Mouse (Mus musculus): ENCODE measurements around the gene Fam129a.

Fam129a gene

GRCm38 (mm10) chr1:151696751-151697150, 125.8 kb downstream of the Fam129a start:
- in situ Hi-C loops (cut with MboI, MseI), result no loop called here

DNA sequence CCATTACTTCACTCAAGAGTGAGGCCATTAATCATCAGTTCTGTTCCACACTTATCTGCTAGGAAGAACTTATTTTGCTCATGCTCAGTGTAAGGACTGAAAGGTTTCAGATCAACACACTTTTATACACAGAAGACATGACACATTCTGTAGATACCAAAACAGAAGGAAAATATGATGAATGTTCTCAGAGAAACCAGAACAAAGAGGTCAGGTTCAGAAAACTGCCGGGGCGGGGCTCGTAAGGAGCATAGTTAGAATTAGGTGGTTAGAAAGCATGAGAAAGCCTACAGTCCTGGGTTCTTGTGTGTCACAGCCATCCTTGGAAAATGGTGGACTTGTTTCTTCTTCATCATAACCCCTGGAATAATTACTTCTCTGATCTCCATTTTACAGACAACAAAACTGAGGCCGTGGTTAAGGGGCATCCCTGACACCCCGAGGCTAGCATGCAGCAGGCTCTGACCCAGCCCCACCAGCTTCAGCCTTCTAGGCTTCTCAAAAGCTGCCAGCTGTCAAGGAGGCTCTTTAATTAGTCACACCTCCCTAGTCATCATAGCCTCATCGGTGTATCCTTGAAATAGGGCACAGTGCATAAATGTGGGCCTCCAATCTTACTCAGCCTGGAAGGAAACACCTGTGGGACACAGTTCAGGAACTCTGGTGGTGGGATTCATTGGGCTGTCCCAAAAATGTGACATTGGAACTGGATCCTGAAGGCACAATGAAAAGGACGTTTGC, 127.1 kb downstream of the Fam129a start:
- in situ Hi-C loops (cut with MboI, MseI), result no loop called here

DNA sequence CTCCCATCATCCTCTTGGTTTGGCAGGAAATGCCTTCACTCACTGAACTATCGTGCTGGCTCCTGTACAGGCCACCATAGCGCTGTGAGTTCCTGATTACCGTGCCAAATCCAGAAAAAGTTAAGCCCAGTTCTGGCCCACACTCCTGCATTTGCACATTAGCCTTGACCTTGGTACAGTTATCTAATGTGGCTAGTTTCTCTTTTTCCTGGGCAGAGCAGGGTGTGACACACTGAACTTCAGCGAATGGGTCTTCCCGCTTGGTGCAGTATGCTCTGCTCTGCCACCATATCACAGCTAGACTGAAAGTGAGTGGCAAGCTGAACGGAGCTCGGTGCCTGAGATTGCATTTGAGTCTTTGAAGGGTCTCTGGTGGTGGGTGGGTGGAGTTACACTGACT, 128.4 kb downstream of the Fam129a start:
- in situ Hi-C loops (cut with MboI, MseI), result no loop called here

DNA sequence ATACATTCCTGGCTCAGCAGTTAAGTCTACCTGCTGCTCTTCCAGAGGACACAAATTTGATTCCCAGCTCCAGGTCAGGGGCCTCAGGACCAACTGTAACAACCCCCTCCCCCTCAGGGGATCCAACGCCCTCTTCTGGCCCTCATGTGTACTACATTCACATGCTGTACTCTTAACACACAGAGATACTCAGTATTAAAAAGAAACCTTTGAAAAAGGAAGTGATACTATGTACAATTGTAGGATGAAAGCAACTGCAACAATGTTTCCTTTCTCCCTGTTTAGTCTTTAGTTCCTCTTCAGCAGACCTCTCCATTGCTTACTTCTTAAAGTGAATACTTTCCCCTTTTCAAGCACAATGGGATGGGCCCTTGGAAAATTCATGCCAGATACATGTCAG, 131.8 kb downstream of the Fam129a start:
- in situ Hi-C loops (cut with MboI, MseI), result no loop called here

GRCm38 (mm10) chr1:151705723-151706396, 134.9 kb downstream of the Fam129a start:
- in situ Hi-C loops (cut with MboI, MseI), result loop anchor here (5.0 kb wide), 1 partner anchor 214 kb away; no protein-coding TSS in a partner anchor

GRCm38 (mm10) chr1:151706397-151706752, 135.4 kb downstream of the Fam129a start:
- in situ Hi-C loops (cut with MboI, MseI), result loop anchor here (5.0 kb wide), 1 partner anchor 214 kb away; no protein-coding TSS in a partner anchor

- in situ Hi-C loops (cut with MboI, MseI), result loop anchor here (5.0 kb wide), 1 partner anchor 217 kb away; no protein-coding TSS in a partner anchor
Measured at GRCm38 (mm10) chr1:151708966-151709733, 138.2 kb downstream of the Fam129a start.

DNA sequence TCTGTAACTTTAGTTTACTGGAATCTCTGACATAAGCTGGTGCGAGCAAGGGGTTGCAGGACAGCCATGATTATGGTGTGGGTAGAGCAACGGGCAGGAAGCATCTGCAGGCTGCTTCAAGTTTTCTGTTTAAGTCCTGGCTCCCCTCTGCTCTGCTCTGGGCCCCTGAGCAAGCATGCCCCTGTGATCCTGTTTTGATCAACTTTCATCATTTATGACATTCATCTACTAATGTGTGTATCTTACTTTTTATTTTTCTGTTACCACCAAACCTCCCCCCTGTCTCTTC, 138.7 kb downstream of the Fam129a start:
- in situ Hi-C loops (cut with MboI, MseI), result loop anchor here (5.0 kb wide), 2 partner anchors 147 to 217 kb away; no protein-coding TSS in a partner anchor

DNA sequence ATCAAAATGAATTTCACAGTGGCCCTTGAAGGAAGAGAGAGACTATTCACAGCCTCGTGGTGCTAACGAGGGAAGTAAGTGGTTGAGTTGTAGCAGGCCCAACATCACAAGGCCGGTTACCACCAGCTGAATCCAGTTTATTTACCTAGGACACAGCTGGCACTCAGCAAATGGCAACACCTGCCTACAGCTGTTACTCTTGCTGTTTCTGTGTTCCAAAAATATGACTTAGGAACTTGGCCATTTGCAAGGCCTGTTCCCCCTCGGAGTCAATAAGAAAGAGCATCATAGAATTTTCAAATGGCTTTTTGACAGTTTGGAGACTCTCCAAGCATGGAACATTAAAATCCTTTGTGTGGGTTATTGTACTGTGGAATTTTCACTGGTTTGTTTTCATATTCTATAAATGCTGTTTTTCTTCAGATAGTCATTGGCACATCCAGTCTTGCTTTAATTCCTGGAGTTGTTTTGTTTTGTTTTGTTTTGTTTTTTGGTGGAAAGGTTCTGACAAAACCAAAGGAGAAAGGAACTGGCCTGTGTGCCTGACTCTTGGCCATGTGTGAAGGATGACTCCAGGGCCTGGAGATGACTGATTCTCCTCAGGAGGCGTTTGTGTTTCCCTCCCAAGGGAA, 139.6 kb downstream of the Fam129a start:
- in situ Hi-C loops (cut with MboI, MseI), result loop anchor here (5.0 kb wide), 1 partner anchor 148 kb away; no protein-coding TSS in a partner anchor

DNA sequence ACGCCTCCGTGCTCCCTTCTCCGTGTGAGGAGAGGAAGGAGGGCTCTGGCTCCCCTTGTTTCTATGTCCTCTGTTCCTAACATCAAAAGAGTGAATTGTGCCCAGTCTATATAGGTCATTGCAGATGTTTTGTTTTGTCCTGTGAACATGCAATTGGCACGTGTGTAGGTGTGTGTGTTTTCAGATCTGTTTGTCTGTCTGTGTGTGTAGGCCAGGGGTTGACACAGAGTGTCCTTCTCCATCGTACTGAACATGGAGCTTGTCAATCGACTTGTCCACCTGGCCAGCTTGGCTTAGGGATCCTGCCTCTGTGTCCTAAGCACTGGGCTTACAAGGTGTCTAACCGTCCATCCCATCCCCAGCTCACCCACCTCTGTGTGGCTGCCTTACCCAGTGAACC, 140.1 kb downstream of the Fam129a start:
- in situ Hi-C loops (cut with MboI, MseI), result loop anchor here (5.0 kb wide), 1 partner anchor 149 kb away; no protein-coding TSS in a partner anchor

DNA sequence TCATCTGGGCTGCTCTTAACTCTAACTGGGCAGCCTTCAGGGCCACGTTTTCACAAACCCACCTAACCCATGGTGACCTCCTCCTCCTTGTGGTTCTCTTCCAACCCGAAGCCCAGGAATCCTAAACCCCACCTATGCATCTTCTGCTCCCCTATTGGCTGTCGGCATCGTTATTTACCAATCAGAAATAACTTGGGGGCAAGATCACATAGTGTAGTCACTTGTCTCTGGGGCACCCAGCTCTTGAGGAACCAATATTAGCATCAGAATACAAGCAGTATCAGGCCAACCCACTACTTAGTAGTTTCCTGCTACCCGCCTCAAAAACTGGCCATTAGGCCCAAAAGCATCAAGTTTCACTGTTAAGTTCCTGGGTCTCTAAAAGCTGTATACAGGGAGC, 141.7 kb downstream of the Fam129a start:
- in situ Hi-C loops (cut with MboI, MseI), result loop anchor here (5.0 kb wide), 1 partner anchor 150 kb away; no protein-coding TSS in a partner anchor

DNA sequence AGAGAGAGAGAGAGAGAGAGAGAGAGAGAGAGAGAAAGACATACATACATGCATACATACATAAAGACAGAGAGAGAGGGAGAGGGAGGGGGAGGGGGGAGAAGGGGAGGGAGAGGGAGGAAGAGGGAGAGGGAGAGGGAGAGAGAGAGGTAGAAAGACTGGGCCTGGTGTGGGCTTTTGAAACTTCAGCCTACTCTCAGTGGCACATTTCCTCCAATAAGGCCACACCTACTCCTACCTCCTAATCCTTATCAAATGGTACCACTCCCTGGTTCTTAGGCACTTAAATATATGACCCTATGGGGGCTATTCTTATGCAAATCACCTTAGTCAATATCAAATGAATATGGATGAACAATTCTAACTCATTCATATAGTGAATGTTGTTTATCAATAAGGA, 142.6 kb downstream of the Fam129a start:
- in situ Hi-C loops (cut with MboI, MseI), result loop anchor here (5.0 kb wide), 1 partner anchor 151 kb away; no protein-coding TSS in a partner anchor

DNA sequence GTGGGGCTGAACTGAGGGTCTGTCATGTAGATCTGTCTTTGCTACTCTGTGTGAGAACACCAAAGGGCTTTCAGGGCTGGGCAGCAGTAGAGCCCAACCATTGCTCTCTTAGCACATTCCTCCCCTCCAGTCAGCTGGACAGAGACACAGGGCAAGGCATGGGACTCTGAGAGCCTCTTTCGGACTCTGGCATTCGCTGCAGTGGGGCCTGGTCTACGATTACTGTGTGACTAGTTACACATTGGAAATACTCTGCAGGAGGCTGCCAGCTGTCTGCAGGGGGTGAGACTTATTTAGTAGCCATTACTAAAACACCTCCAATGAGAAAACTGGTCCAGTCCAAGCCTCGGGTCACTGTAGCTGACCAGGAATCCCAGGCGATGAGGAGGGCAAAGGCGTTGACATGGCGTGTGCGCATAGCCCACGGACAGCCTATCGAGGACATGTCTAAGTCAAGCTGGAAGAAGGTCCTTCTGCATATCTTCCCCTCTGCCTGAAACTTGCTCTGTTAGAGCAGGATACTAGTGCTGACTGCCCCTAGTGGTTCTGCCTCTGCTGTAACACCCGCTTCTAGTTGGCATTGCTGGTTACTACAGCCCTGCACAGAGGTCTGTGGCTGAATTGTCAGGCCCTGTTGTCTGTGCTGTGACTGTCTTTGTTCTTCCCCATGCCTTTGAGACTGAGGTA, 145.2 kb downstream of the Fam129a start:
- in situ Hi-C loops (cut with MboI, MseI), result no loop called here

GRCm38 (mm10) chr1:151717624-151718023, 146.6 kb downstream of the Fam129a start:
- in situ Hi-C loops (cut with MboI, MseI), result no loop called here

DNA sequence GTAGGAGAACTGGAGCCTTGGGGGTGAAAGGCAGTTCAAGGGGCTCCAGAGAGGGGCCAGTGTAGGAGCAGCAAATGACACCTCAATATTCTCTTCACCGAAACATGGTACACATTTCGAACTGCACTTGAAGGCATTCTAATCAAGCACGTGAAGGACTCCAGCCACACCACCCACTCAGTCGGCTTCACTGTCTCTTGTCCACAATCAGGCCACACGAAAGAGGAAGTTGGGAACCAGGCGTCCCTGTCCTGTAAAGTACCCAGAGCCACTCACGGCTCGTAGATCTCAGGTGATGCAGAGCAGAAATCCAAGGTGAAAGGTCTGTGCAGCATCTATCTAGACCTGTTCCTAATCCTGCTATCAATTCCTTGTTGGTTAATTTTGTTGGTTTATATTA, 147.6 kb downstream of the Fam129a start:
- in situ Hi-C loops (cut with MboI, MseI), result no loop called here

DNA sequence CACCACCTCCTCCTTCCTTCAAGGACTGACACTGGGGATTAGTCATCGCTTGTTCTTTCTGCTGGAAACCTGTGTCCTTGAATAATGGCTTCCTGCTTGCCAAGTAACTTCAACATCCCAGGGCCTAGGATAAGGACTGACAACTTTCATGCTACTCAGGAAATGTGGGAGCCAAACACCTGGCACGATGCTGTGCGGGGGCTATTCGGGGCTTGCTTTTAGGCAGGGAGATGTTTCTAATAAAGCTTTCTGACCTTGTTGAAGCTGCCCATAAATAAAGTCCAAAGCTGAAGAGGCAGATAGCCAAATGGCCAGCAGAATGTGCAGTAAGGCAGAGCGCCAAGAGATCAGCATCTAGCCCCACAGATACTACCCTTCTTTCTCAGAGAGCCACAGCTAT, 148.9 kb downstream of the Fam129a start:
- in situ Hi-C loops (cut with MboI, MseI), result no loop called here

GRCm38 (mm10) chr1:151720566-151720965, 149.6 kb downstream of the Fam129a start:
- in situ Hi-C loops (cut with MboI, MseI), result no loop called here

DNA sequence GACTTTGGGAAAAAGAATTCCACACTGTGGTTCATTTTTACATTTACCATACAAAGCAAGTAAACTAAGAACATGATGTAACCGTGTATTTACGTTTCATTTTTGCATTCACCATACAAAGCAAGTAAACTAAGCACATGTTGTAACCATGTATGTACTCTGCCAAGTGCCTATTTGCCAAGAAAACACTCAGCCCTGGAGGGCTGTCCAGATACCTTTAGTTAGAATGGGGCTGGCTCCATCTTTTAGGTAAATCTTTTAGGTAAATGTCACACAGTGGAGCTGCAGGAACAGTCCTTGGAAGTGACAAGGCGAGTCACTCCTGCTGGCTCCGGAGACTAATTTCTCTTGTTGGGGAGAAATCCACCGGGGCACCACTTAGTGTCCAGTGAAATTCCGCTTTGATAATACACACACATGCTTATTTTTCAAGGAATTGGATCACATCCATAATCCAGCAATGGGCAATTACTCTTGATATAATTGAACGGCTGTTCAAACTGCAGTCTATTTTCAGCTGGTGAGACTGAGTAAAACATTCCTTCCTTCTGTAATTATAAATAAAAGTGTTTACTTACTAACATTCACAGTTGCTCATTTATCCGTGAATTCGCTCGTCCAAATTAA, 150.5 kb downstream of the Fam129a start:
- in situ Hi-C loops (cut with MboI, MseI), result no loop called here

GRCm38 (mm10) chr1:151723771-151724170, 152.8 kb downstream of the Fam129a start:
- in situ Hi-C loops (cut with MboI, MseI), result no loop called here

DNA sequence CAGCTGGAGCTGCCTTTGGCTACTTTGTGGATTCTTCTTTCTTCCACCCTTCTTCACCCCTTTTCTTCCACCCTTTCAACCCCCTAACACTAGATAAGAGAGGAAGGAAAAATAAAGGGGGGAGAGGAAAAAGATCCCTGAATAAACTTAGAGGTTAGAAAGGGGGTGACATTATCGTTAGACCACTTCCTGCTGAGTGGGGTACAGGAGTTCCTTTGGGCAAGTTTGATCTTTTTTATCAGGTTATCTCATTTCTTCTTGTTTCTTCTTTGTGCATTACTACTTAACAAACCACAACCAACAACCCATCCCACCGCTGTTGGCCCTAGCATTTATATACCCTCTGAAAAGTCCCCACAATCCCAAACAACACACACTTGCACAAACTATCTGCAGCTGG, 154.6 kb downstream of the Fam129a start:
- in situ Hi-C loops (cut with MboI, MseI), result no loop called here

DNA sequence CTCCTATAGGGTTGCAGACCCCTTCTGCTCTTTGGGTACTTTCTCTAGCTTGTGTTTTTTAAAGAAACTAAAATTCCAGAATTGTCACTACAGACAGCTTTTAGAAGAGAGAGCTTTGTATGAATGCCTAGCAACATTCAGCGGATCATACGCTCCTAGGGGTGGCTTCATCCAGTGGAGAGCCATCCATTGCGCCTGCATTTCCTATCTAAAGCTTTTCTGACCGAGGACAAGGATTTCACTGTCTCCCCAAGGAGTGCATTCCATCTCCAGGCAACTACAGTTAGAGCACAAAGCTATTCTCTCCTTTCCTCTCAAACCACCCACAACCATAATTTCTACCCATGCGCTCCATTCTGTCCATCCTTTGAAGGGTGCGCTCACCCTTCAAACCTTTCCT, 155.4 kb downstream of the Fam129a start:
- in situ Hi-C loops (cut with MboI, MseI), result no loop called here
